Mouse (Mus musculus): Measurements from ENCODE around the gene Icam5.

- TF ChIP-seq POLR2A (IDR thresholded peaks at IDR 0.05; ENCODE audit: low read depth, low read length) (no peak), CTCF (IDR thresholded peaks at IDR 0.05; ENCODE audit: extremely low read depth, insufficient read length, insufficient replicate concordance, low read depth, low read length) (no peak)
These were observed 34.8 kb upstream of the Icam5 start for GRCm38 (mm10) chr9:20997065-20997464.

All from small intestine, adult 2 months (tissue).